Mouse (Mus musculus) cortical plate, adult 2 months (tissue): ENCODE results near the gene Fam72a. TPM values are rescaled to one million over a fixed set of nuclear protein-coding genes. Genes with fewer than 3 reads are reported as not detected.

ENCODE experiments used
- H3K27ac ChIP-seq: fragments of 200-500 bp; 2 replicates; pipeline ENCODE4 v1.5.1; 2012; ENCODE audit warnings: low read length, control low read depth, inconsistent platforms; ENCODE audit not compliant: insufficient read depth
- H3K4me1 ChIP-seq: fragments of 200-500 bp; 2 replicates; pipeline ENCODE4 v1.6.1; 2011; ENCODE audit warnings: low read length; ENCODE audit not compliant: control insufficient read depth, insufficient read depth
- H3K4me3 ChIP-seq: fragments of 200-500 bp; 2 replicates; pipeline ENCODE4 v1.5.1; 2011; ENCODE audit warnings: mild to moderate bottlenecking, low read length, control low read depth; ENCODE audit not compliant: insufficient read depth
- CTCF ChIP-seq: fragments of 200-500 bp; IDR thresholded peaks from 2 replicates; pipeline ENCODE4 v1.5.1; 2011; ENCODE audit warnings: mild to moderate bottlenecking, control low read depth, low read length; ENCODE audit not compliant: insufficient read depth; ENCODE audit errors: extremely low read depth
- POLR2A ChIP-seq: fragments of 200-500 bp; IDR thresholded peaks from 2 replicates; pipeline ENCODE4 v1.6.1; 2011; ENCODE audit warnings: mild to moderate bottlenecking, low read length, control low read depth; ENCODE audit not compliant: insufficient read depth; ENCODE audit errors: extremely low read depth
- polyA plus RNA-seq: library from polyadenylated mRNA; depleted of rRNA; stranded (reverse); fragments of >200 nt; gene quantifications from 2 replicates; pipeline ENCODE4 v1.2.3, GENCODE M21; 2012; rRNA removed

Gene Fam72a
- polyA plus RNA-seq: 1.0 and 1.2 TPM in 2 replicates

DNA sequence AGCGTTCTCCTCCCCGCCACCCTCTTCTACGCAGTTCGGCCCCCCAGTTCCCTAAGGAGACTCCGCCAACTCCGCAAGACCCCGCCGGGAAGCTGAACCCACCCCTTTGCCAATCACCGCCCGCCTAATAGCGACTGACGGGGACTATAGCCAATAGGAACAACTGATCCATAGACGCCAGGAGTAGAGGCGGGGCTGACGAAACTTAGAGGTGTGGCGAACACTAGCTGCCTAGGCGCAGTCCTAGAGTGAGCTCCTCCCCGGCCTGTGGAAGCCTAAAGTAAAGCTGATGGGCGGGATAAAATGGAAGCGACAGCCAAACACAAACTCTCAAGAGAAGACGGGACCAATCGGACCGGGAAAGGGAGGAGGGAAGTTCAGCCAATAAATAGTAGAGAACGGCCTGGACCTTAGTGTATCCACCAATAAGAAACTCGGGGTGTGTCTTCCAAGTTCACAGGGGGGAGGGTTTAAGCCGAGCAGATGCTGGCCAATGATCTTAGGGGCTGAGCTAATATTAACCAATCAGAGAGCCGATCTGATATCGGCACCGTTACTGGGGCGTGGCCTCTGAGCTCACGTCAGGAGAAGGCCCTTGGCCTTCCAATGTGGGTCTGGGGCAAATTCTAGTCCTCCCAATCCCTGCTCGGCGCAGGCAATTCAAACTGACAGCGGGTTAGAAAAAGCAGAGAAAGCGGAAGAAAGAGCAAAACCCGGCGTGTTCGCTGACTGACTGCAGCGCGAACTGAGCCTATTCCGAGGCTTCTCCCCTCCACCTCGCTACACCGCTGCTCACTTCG lies at the start of gene Fam72a, which contains the start of gene Srgap2:
Gene Fam72a (plus strand): TSS at position 623 of the 800 bp plus-strand sequence.
Gene Srgap2 (minus strand): TSS at position 72 of the 800 bp plus-strand sequence.
- TF ChIP-seq CTCF (no peak), POLR2A (peak; percentile 100)
- peak within 1 kb of the TSS; percentile 93 for H3K4me3 ChIP-seq
- peak within 1 kb of the TSS; percentile 79 for H3K27ac ChIP-seq
- H3K4me1 ChIP-seq: peaks cover 3% of the 10 kb centered on the region

DNA sequence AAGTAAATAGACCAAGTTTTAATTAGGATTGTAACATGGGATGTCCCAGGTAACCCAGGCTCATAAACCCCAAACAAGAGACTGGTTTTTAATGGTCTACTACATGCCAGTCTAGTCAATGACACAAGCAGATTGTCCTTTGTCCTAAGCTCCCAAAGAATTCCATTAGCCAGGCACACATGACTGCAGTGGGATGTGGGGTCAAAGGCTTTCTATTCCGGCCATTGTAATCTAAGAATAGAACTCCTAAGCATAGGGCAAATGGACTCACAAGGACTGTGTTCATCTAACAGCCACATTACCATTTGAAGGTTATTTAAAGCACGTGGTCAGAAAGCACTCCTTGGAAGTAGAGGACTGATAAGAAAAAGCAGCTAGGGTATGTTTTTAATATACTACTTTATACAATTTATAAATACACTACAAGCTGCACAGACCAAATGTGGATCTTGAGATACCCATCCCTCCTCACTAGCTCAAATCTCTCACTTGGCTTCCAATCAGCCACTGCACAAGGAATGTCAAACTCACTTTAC lies 48.9 kb upstream of the Fam72a start:
- Histone ChIP-seq H3K4me1 (peaks cover 5% of the 10 kb centered on the region; the same call in 1 of the 2 replicates), H3K27ac (no peak overlapping the region; the same call in 1 of the 2 replicates)
- TF ChIP-seq CTCF (no peak), POLR2A (no peak)

DNA sequence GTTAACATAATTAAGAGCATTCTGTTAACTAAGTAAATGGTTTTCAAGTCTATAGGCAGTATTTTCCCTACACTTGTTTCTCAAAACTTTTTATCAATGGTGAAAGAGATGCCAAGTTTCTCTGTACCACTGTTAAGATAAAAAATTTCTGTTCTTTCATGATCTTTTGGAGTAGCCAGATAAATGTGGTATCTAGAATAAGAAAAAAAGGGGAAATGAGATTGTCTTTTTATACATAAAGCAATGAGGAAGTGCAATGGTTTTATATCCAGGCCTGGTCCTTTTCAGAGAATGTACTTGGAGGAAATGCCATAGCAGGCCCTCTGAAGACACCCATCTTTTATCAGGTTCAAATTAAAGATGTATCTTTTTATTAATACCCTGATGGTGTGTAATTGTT lies 46.3 kb upstream of the Fam72a start:
- no peak overlapping the region for H3K4me3 ChIP-seq
- H3K27ac ChIP-seq: no peak overlapping the region
- TF ChIP-seq CTCF (no peak), POLR2A (no peak)
- H3K4me1 ChIP-seq: 0 out of 2 replicates have a peak, but pooled peaks cover 2% of the 10 kb centered on the region

More for the DNA sequence above, 48.9 kb upstream of the Fam72a start:
- no peak overlapping the region for H3K4me3 ChIP-seq

DNA sequence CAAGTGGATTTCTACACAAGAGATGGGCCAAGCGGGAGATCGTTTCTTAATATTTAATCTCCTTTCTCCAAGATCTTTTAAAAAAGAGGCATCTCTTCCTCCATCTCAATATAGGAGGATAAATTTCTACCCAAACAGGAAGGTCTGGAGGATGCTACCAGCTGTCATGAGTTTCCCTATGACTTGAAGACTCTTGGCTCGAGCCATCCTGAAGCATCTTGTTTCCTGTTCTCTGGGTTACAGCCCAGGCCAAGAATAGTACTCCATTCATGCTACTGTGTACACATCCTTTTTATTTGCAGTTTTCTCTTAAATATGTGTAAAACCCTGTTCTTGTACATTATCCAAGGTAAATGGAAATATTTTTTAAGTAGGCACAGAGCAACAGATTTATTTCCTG lies 45.5 kb upstream of the Fam72a start:
- Histone ChIP-seq H3K4me1 (peaks cover 2% of the 10 kb centered on the region; the same call in 1 of the 2 replicates), H3K27ac (no peak overlapping the region), H3K4me3 (no peak overlapping the region)
- TF ChIP-seq POLR2A: no peak
- no peak for TF ChIP-seq CTCF

DNA sequence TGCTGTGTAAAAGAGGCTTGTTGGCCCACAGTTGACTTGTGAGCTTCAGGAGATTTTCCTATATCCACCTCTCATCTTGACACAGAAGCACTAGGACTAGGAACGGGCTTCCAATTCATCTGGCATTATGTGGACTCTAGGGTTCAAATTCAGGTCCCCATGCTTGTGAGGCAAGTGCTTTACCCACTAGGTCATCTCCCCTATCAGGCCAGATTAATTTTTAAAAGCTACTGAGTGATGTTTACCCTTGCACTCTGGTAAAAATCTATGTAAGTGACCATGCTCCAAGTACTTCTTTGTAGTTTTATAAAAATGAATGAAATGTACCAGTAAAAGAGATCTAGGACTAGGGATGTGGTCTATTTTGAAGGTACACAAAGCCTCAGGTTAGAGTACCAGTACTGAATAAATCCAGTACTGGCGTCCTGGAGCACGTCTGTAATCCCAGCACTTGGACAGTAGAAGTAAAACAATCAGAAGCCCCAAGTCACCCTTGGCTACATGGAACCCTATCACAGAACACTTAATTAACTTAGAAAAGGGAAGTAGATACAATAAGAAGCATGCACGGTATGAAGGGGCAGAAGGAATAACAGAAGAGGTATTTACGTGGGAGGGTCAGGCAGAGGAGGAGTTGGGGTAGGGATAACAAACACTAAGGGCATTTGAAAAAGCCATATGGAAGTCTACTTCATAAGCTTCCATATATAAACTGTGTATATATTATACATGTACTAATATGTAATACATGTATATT lies 41.4 kb upstream of the Fam72a start:
- TF ChIP-seq CTCF: no peak
- no peak for TF ChIP-seq POLR2A

DNA sequence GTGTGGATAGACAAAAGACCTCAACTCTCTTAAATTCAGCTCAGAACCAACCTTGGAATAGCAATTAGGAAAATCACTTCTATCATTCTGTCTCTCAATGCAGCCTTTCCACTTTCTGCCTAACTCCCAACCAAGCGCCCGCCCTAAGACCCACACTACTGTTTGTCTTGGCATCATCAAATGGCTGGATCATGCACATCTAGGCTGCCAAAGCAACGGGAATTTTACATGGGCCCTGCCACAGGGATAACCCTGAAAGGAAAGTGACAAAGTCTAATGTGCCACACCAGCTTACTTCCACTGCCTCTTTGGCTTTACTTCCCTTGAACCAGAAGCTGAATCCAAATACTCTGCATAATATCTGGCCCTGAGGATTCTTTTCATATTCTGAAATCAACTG lies 38.4 kb upstream of the Fam72a start:
- H3K4me1 ChIP-seq: peaks cover 13% of the 10 kb centered on the region
- TF ChIP-seq POLR2A: no peak
- no peak for TF ChIP-seq CTCF
- H3K4me3 ChIP-seq: no peak overlapping the region
- peak overlapping the region; percentile 84 for H3K27ac ChIP-seq

More for the DNA sequence above, 41.4 kb upstream of the Fam72a start:
- Histone ChIP-seq H3K4me3 (no peak overlapping the region), H3K27ac (no peak overlapping the region), H3K4me1 (peaks cover 3% of the 10 kb centered on the region; the same call in 1 of the 2 replicates)

DNA sequence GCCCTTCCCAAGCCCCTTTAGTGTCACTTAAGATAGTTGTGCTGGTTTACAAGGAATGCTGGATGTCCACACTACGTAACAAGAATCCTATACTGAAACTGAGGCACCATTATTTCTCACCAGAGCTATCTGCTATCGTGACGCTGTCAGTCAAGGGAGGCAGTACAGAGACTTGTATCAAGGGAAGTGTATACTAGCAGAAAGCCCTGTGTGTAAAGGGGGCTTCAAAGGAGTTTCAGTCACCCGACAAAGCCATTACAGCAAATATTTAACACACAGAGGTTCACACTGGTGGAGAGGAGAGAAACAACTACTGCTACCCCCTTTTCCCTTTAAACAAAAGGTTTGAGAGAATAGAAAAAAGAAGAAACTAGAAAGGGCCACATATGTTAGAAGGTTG lies 36.1 kb upstream of the Fam72a start:
- no peak overlapping the region for H3K4me3 ChIP-seq
- H3K27ac ChIP-seq: peak overlapping the region; percentile 46; the same call in 1 of the 2 replicates
- peaks cover 17% of the 10 kb centered on the region for H3K4me1 ChIP-seq
- TF ChIP-seq CTCF (no peak), POLR2A (no peak)

DNA sequence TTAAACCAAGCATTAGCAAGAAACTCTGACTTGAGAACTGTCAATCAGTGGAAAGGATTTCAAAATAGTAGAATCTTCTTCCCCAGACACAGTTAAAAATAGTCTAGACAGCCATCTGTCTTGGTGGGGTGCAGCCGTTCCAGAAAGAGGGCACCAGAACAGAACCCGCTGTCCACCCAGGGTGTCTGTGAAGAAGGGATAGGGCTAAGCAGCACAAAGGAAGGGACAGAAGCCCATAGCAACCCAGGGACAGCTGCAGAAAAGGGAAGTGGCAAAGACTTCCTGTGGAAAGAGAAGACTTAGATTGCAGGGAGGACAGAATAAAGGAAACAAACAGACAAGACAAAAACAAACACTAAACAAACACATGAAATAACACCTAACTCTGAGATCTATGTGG lies 35.3 kb upstream of the Fam72a start:
- H3K27ac ChIP-seq: peak overlapping the region; percentile 53; the same call in 1 of the 2 replicates
- H3K4me3 ChIP-seq: no peak overlapping the region

More for the DNA sequence above, 35.3 kb upstream of the Fam72a start:
- TF ChIP-seq CTCF: no peak
- TF ChIP-seq POLR2A: no peak
- H3K4me1 ChIP-seq: peaks cover 21% of the 10 kb centered on the region
